Mouse (Mus musculus): ENCODE measurements at regions not wholly inside any gene's neighbourhood (a gene's known extent, or its start where the extent isn't known, plus 50 kb on each side); places are given as distances from the start of the nearest gene placed in this dataset.

GRCm38 (mm10) chr4:7559867-7560832, 678.7 kb downstream of the Car8 start:
- Histone ChIP-seq H3K9me3 (replicated peaks; ENCODE audit: control insufficient read depth, low read length) (no peaks in the 10 kb centered on the region), H3K4me3 (ENCODE audit: low read depth, low read length) (no peak overlapping the region), H3K27me3 (ENCODE audit: control insufficient read depth, insufficient read depth, low read depth, low read length) (no peaks in the 10 kb centered on the region), H3K27ac (ENCODE audit: low read length) (no peak overlapping the region), H3K9ac (ENCODE audit: low read depth, low read length) (no peak overlapping the region), H3K4me2 (ENCODE audit: low read depth, low read length) (no peak overlapping the region), H3K4me1 (ENCODE audit: control insufficient read depth, low read depth, low read length) (no peaks in the 10 kb centered on the region), H3K36me3 (ENCODE audit: control insufficient read depth, insufficient read depth) (no peaks in the 10 kb centered on the region)
- no peak for ATAC-seq (ENCODE audit: low read depth)
- WGBS (ENCODE audit: insufficient replicate concordance), result 44% methylated on average over 7 of the region's 7 CpGs

GRCm38 (mm10) chr4:7558721-7559120, 680.1 kb downstream of the Car8 start:
- H3K4me3 ChIP-seq (ENCODE audit: low read depth, low read length), result no peak overlapping the region
- no peak overlapping the region for H3K4me2 ChIP-seq (ENCODE audit: low read depth, low read length)
- WGBS (ENCODE audit: insufficient replicate concordance), result 46% methylated on average over 2 of the region's 2 CpGs
- ATAC-seq (ENCODE audit: low read depth), result no peak
- no peaks in the 10 kb centered on the region for H3K27me3 ChIP-seq (ENCODE audit: control insufficient read depth, insufficient read depth, low read depth, low read length)
- no peaks in the 10 kb centered on the region for H3K9me3 ChIP-seq (replicated peaks; ENCODE audit: control insufficient read depth, low read length)
- no peak overlapping the region for H3K9ac ChIP-seq (ENCODE audit: low read depth, low read length)
- H3K4me1 ChIP-seq (ENCODE audit: control insufficient read depth, low read depth, low read length), result no peaks in the 10 kb centered on the region
- H3K27ac ChIP-seq (ENCODE audit: low read length), result no peak overlapping the region
- H3K36me3 ChIP-seq (ENCODE audit: control insufficient read depth, insufficient read depth), result no peaks in the 10 kb centered on the region

GRCm38 (mm10) chr4:7534301-7534700, 704.5 kb downstream of the Car8 start:
- ATAC-seq (ENCODE audit: low read depth), result no peak
- no peak overlapping the region for H3K27ac ChIP-seq (ENCODE audit: low read length)
- 77% methylated on average over 4 of the region's 4 CpGs for WGBS (ENCODE audit: insufficient replicate concordance)
- H3K9ac ChIP-seq (ENCODE audit: low read depth, low read length), result no peak overlapping the region
- no peak overlapping the region for H3K4me2 ChIP-seq (ENCODE audit: low read depth, low read length)
- no peaks in the 10 kb centered on the region for H3K36me3 ChIP-seq (ENCODE audit: control insufficient read depth, insufficient read depth)
- H3K4me3 ChIP-seq (ENCODE audit: low read depth, low read length), result no peak overlapping the region
- no peaks in the 10 kb centered on the region for H3K9me3 ChIP-seq (replicated peaks; ENCODE audit: control insufficient read depth, low read length)
- H3K27me3 ChIP-seq (ENCODE audit: control insufficient read depth, insufficient read depth, low read depth, low read length), result no peaks in the 10 kb centered on the region
- H3K4me1 ChIP-seq (ENCODE audit: control insufficient read depth, low read depth, low read length), result no peaks in the 10 kb centered on the region

DNA sequence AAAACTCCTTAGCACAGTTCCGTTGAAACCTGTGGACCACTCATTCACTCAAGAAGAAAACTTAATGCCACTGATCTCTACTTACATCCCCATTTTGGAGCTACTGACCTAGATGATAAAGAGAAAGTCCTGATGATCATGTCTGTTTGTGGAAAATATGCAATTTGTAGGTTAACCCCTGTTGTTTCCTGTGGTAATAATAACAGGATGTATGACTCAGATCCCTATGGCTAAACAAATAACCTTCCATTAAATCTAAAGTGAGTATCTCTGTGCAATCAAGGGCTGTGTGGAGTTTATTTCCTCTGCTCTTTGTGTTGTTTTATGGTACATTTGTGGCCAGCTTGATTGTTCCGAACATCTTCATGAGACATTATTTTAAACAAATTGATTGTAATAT, 711.1 kb downstream of the Car8 start:
- Histone ChIP-seq H3K36me3 (ENCODE audit: control insufficient read depth, insufficient read depth) (no peaks in the 10 kb centered on the region), H3K4me1 (ENCODE audit: control insufficient read depth, low read depth, low read length) (no peaks in the 10 kb centered on the region), H3K9ac (ENCODE audit: low read depth, low read length) (no peak overlapping the region), H3K27ac (ENCODE audit: low read length) (no peak overlapping the region), H3K9me3 (replicated peaks; ENCODE audit: control insufficient read depth, low read length) (no peaks in the 10 kb centered on the region), H3K4me2 (ENCODE audit: low read depth, low read length) (no peak overlapping the region), H3K4me3 (ENCODE audit: low read depth, low read length) (no peak overlapping the region), H3K27me3 (ENCODE audit: control insufficient read depth, insufficient read depth, low read depth, low read length) (no peaks in the 10 kb centered on the region)
- ATAC-seq (ENCODE audit: low read depth), result no peak
- WGBS (ENCODE audit: insufficient replicate concordance), result 72% methylated on average over 2 of the region's 2 CpGs

- Histone ChIP-seq H3K9ac (ENCODE audit: low read depth, low read length) (no peak overlapping the region), H3K27ac (ENCODE audit: low read length) (no peak overlapping the region), H3K9me3 (replicated peaks; ENCODE audit: control insufficient read depth, low read length) (no peaks in the 10 kb centered on the region), H3K36me3 (ENCODE audit: control insufficient read depth, insufficient read depth) (no peaks in the 10 kb centered on the region), H3K27me3 (ENCODE audit: control insufficient read depth, insufficient read depth, low read depth, low read length) (no peaks in the 10 kb centered on the region), H3K4me2 (ENCODE audit: low read depth, low read length) (no peak overlapping the region), H3K4me3 (ENCODE audit: low read depth, low read length) (no peak overlapping the region), H3K4me1 (ENCODE audit: control insufficient read depth, low read depth, low read length) (no peaks in the 10 kb centered on the region)
- WGBS (ENCODE audit: insufficient replicate concordance), result 77% methylated on average over 1 of the region's 1 CpGs
- no peak for ATAC-seq (ENCODE audit: low read depth)
Observed at GRCm38 (mm10) chr4:7513081-7513480, 725.8 kb downstream of the Car8 start.

- Histone ChIP-seq H3K9ac (ENCODE audit: low read depth, low read length) (no peak overlapping the region), H3K4me1 (ENCODE audit: control insufficient read depth, low read depth, low read length) (no peaks in the 10 kb centered on the region), H3K4me3 (ENCODE audit: low read depth, low read length) (no peak overlapping the region), H3K36me3 (ENCODE audit: control insufficient read depth, insufficient read depth) (no peaks in the 10 kb centered on the region), H3K27ac (ENCODE audit: low read length) (no peak overlapping the region), H3K9me3 (replicated peaks; ENCODE audit: control insufficient read depth, low read length) (no peaks in the 10 kb centered on the region), H3K4me2 (ENCODE audit: low read depth, low read length) (no peak overlapping the region), H3K27me3 (ENCODE audit: control insufficient read depth, insufficient read depth, low read depth, low read length) (no peaks in the 10 kb centered on the region)
- ATAC-seq (ENCODE audit: low read depth), result no peak
Observed at GRCm38 (mm10) chr4:7485552-7485951, 753.3 kb downstream of the Car8 start.

DNA sequence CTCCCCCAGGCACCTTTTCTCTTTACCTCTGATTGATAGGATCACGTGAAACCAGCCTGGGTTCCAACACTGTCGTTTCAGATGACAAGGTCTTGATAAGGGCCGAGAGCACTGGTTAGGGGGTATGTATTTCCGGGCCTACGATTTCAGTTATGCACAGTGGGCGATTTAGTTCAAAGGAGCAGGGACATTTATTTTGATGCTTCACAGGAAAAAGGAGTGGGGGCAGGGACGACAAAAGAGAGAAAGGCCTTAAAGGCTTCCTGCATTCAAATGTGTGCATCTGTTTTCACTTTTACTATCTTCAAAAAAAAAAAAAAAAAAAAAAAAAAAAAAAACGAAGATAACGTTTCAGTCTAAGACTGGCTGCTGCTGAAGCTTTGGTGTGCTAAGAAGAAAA, 783.7 kb downstream of the Car8 start:
- no peak overlapping the region for H3K27ac ChIP-seq (ENCODE audit: low read length)
- no peaks in the 10 kb centered on the region for H3K4me1 ChIP-seq (ENCODE audit: control insufficient read depth, low read depth, low read length)
- no peak for ATAC-seq (ENCODE audit: low read depth)
- no peaks in the 10 kb centered on the region for H3K36me3 ChIP-seq (ENCODE audit: control insufficient read depth, insufficient read depth)
- H3K9ac ChIP-seq (ENCODE audit: low read depth, low read length), result no peak overlapping the region
- H3K4me2 ChIP-seq (ENCODE audit: low read depth, low read length), result peak overlapping the region; percentile 44
- 0 out of 2 replicates have a peak overlapping the region, but pooled peaks have one; percentile 19 for H3K4me3 ChIP-seq (ENCODE audit: low read depth, low read length)
- no peaks in the 10 kb centered on the region for H3K27me3 ChIP-seq (ENCODE audit: control insufficient read depth, insufficient read depth, low read depth, low read length)
- 6% methylated on average over 9 of the region's 9 CpGs for WGBS (ENCODE audit: insufficient replicate concordance)
- H3K9me3 ChIP-seq (replicated peaks; ENCODE audit: control insufficient read depth, low read length), result no peaks in the 10 kb centered on the region

DNA sequence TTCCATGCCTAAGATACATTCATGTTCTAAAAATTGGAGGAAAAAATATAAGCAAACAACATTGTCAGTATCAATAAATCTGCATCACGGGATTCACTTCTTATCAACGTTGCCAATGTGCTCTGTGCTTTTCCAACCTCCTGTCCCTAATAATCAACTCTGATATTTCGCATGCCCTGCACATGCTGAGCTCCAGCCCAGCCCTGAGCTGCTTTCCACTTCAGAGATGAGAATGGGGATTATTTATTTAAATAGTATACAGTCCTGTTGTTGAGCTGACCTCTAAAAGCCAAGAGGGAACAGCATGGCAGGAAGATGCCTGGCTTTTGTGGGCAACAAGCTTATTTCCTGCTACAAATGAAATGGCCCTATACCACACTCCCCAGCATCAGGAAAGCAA, 786.2 kb downstream of the Car8 start:
- Histone ChIP-seq H3K9me3 (replicated peaks; ENCODE audit: control insufficient read depth, low read length) (no peaks in the 10 kb centered on the region), H3K27ac (ENCODE audit: low read length) (no peak overlapping the region), H3K4me1 (ENCODE audit: control insufficient read depth, low read depth, low read length) (no peaks in the 10 kb centered on the region), H3K9ac (ENCODE audit: low read depth, low read length) (no peak overlapping the region), H3K36me3 (ENCODE audit: control insufficient read depth, insufficient read depth) (no peaks in the 10 kb centered on the region), H3K4me3 (ENCODE audit: low read depth, low read length) (no peak overlapping the region), H3K27me3 (ENCODE audit: control insufficient read depth, insufficient read depth, low read depth, low read length) (no peaks in the 10 kb centered on the region), H3K4me2 (ENCODE audit: low read depth, low read length) (no peak overlapping the region)
- no peak for ATAC-seq (ENCODE audit: low read depth)
- WGBS (ENCODE audit: insufficient replicate concordance), result 33% methylated on average over 3 of the region's 3 CpGs

- H3K4me3 ChIP-seq (ENCODE audit: low read depth, low read length), result no peak overlapping the region
- no peak overlapping the region for H3K9ac ChIP-seq (ENCODE audit: low read depth, low read length)
- H3K4me2 ChIP-seq (ENCODE audit: low read depth, low read length), result no peak overlapping the region
- H3K27me3 ChIP-seq (ENCODE audit: control insufficient read depth, insufficient read depth, low read depth, low read length), result no peaks in the 10 kb centered on the region
- H3K4me1 ChIP-seq (ENCODE audit: control insufficient read depth, low read depth, low read length), result no peaks in the 10 kb centered on the region
- no peak for ATAC-seq (ENCODE audit: low read depth)
- WGBS (ENCODE audit: insufficient replicate concordance), result 35% methylated on average over 1 of the region's 1 CpGs
- H3K27ac ChIP-seq (ENCODE audit: low read length), result no peak overlapping the region
- H3K36me3 ChIP-seq (ENCODE audit: control insufficient read depth, insufficient read depth), result no peaks in the 10 kb centered on the region
- H3K9me3 ChIP-seq (replicated peaks; ENCODE audit: control insufficient read depth, low read length), result no peaks in the 10 kb centered on the region
Observed at GRCm38 (mm10) chr4:7450991-7451390, 787.9 kb downstream of the Car8 start.

Data from liver, embryonic 16.5 days (tissue).